Mouse (Mus musculus): ENCODE results near the gene Csn1s2b. TPM values are rescaled to one million over a fixed set of nuclear protein-coding genes. Genes with fewer than 3 reads are reported as not detected.
"Not testable (repeated sequence)": the region's sequence is repeated elsewhere in the genome, so short reads cannot be mapped to it uniquely, and the experiment has no call there.

The Csn1s2b gene
- total RNA-seq (2012; rRNA removed), result not detected in 2 replicates

DNA sequence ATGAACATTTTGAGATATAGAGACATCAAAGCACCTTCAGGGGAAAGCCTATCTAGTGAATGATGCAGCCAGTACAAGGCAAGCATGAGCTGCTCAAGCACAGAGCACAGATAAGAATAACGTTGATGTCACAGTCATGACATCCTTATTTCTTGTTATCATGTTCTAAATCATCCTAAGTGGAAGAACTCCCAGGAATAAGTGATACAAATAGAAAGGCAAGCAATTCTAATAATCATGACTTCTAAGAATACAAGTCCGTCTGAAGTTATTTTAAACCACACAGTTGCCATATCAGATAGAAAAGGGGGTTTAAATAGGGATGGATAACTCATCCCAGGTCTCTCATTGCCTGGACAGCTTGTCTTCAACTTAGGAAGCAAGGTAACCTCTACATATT is at the start of gene Csn1s2b:
Gene Csn1s2b (plus strand): TSS at position 301 of the 400 bp plus-strand sequence.
- DNase-seq (ENCODE audit: low read depth, low spot score), result no peak
- H3K4me1 ChIP-seq (ENCODE audit: control insufficient read depth in 2 of 2, insufficient read depth in 2 of 2, low read length in 2 of 2, poor library complexity in 1 of 2), result no peaks in the 10 kb centered on the region
- H3K4me3 ChIP-seq (ENCODE audit: insufficient read depth in 1 of 2, low read depth in 1 of 2, low read length in 2 of 2, poor library complexity in 1 of 2, severe bottlenecking in 1 of 2), result no peak within 1 kb of the TSS
- TF ChIP-seq MAFK (IDR thresholded peaks at IDR 0.05; ENCODE audit: insufficient read depth, low read depth, low read length) (no peak), ZNF384 (IDR thresholded peaks at IDR 0.05; ENCODE audit: low read depth, low read length) (no peak), HCFC1 (IDR thresholded peaks at IDR 0.05; ENCODE audit: borderline replicate concordance, insufficient read depth, low read length) (no peak), CHD2 (IDR thresholded peaks at IDR 0.05; ENCODE audit: low read depth, low read length) (no peak), ZC3H11A (IDR thresholded peaks at IDR 0.05; ENCODE audit: borderline replicate concordance, low read depth, low read length) (no peak)
- no peak within 1 kb of the TSS for H3K27ac ChIP-seq (ENCODE audit: insufficient read depth, low read depth, low read length, poor library complexity, severe bottlenecking)
- no peaks in the 10 kb centered on the region for H3K9me3 ChIP-seq (ENCODE audit: control insufficient read depth, insufficient read depth, low read depth, low read length)
- H3K36me3 ChIP-seq (ENCODE audit: control insufficient read depth, insufficient read depth, low read length, poor library complexity, severe bottlenecking), result no peaks in the 10 kb centered on the region
- in situ Hi-C loops (cut with MboI; ENCODE audit: low sequenced_read_pairs in 2 of 2, unreplicated experiment in 2 of 2), result no loop called here
- H3K9ac ChIP-seq (ENCODE audit: insufficient read depth, low read depth, low read length, poor library complexity, severe bottlenecking), result no peak within 1 kb of the TSS

DNA sequence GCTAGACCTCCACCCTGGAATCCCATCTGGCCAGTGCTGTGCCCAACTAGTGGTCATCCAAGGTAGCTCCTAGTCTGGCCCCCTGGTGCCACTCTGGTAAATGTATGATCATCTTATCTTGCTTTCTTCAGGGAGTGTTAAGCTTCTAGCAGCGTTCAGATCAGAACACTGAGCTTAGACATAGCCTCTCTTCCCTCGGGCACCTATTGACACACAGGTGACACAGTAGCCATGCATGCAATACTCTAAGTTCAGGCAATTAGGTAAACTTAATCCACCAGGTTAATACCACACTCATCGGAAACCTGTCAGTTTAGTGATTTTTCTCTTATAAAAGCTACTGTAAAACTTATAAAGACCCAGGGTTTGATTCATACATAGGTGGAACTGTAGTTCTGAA is 43.3 kb upstream of the Csn1s2b start:
- in situ Hi-C loops (cut with MboI; ENCODE audit: low sequenced_read_pairs in 2 of 2, unreplicated experiment in 2 of 2), result no loop called here
- no peaks in the 10 kb centered on the region for H3K4me1 ChIP-seq (ENCODE audit: control insufficient read depth in 2 of 2, insufficient read depth in 2 of 2, low read length in 2 of 2, poor library complexity in 1 of 2)
- no peak overlapping the region for H3K9ac ChIP-seq (ENCODE audit: insufficient read depth, low read depth, low read length, poor library complexity, severe bottlenecking)
- no peak overlapping the region for H3K4me3 ChIP-seq (ENCODE audit: insufficient read depth in 1 of 2, low read depth in 1 of 2, low read length in 2 of 2, poor library complexity in 1 of 2, severe bottlenecking in 1 of 2)
- no peak overlapping the region for H3K27ac ChIP-seq (ENCODE audit: insufficient read depth, low read depth, low read length, poor library complexity, severe bottlenecking)
- TF ChIP-seq ZNF384 (IDR thresholded peaks at IDR 0.05; ENCODE audit: low read depth, low read length), result no peak
- TF ChIP-seq HCFC1 (IDR thresholded peaks at IDR 0.05; ENCODE audit: borderline replicate concordance, insufficient read depth, low read length), result no peak
- no peak for TF ChIP-seq CHD2 (IDR thresholded peaks at IDR 0.05; ENCODE audit: low read depth, low read length)
- no peak for TF ChIP-seq ZC3H11A (IDR thresholded peaks at IDR 0.05; ENCODE audit: borderline replicate concordance, low read depth, low read length)
- TF ChIP-seq MAFK (IDR thresholded peaks at IDR 0.05; ENCODE audit: insufficient read depth, low read depth, low read length), result no peak
- no peaks in the 10 kb centered on the region for H3K36me3 ChIP-seq (ENCODE audit: control insufficient read depth, insufficient read depth, low read length, poor library complexity, severe bottlenecking)
- H3K9me3 ChIP-seq (ENCODE audit: control insufficient read depth, insufficient read depth, low read depth, low read length), result no peaks in the 10 kb centered on the region
- no peak for DNase-seq (ENCODE audit: low read depth, low spot score)

DNA sequence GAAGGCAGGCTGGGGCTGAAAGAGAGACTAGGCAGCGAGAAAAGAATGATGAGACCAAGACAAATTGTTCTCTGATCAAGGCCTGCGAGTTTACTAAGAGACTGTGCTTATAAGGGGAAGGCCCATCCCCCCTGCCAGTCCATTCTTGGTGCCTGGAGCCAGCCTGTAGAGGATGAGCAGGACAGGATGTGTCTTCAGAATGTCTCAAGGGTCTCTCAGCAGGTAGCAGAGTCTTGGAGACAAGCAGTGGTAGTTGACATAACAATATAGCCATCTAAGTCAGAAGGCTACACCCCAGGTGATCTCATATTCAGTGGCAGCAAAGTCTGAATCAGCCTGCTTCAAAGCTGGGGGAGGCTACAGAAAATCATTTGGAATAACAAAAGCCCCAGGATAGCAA is 35.7 kb upstream of the Csn1s2b start:
- H3K9ac ChIP-seq (ENCODE audit: insufficient read depth, low read depth, low read length, poor library complexity, severe bottlenecking); H3K4me3 ChIP-seq (ENCODE audit: insufficient read depth in 1 of 2, low read depth in 1 of 2, low read length in 2 of 2, poor library complexity in 1 of 2, severe bottlenecking in 1 of 2); in situ Hi-C loops (cut with MboI; ENCODE audit: low sequenced_read_pairs in 2 of 2, unreplicated experiment in 2 of 2); H3K36me3 ChIP-seq (ENCODE audit: control insufficient read depth, insufficient read depth, low read length, poor library complexity, severe bottlenecking); H3K9me3 ChIP-seq (ENCODE audit: control insufficient read depth, insufficient read depth, low read depth, low read length); H3K4me1 ChIP-seq (ENCODE audit: control insufficient read depth in 2 of 2, insufficient read depth in 2 of 2, low read length in 2 of 2, poor library complexity in 1 of 2): not testable (repeated sequence)
- peak; percentile 58 for TF ChIP-seq CHD2 (IDR thresholded peaks at IDR 0.05; ENCODE audit: low read depth, low read length)
- H3K27ac ChIP-seq (ENCODE audit: insufficient read depth, low read depth, low read length, poor library complexity, severe bottlenecking), result peak overlapping the region; percentile 60; the same call in 1 of the 2 replicates
- peak; percentile 47 for DNase-seq (ENCODE audit: low read depth, low spot score)

DNA sequence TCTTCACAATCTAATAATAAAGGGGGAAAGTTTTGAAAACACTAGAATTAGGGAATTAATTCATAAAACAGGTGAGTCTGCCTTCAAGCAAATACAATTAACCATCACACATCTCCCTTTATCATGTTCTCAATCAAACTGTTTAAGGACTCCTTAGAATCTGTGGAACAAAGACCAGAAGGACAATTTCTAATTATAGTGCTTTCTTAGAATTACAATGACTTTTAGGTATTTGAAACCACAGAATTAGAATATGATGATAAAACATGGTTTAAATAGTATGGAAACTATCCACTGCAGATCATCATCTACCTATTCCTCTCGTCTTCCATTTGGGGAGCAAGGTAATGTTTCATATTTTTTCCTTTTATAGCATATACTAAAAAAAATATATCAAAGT is 33.6 kb upstream of the Csn1s2b start, which contains the start of gene Csn1s2a:
Gene Csn1s2a (plus strand): TSS at position 301 of the 400 bp plus-strand sequence.
- Histone ChIP-seq H3K9me3 (ENCODE audit: control insufficient read depth, insufficient read depth, low read depth, low read length) (no peaks in the 10 kb centered on the region), H3K27ac (ENCODE audit: insufficient read depth, low read depth, low read length, poor library complexity, severe bottlenecking) (no peak within 1 kb of the TSS), H3K4me3 (ENCODE audit: insufficient read depth in 1 of 2, low read depth in 1 of 2, low read length in 2 of 2, poor library complexity in 1 of 2, severe bottlenecking in 1 of 2) (no peak within 1 kb of the TSS), H3K9ac (ENCODE audit: insufficient read depth, low read depth, low read length, poor library complexity, severe bottlenecking) (no peak within 1 kb of the TSS), H3K36me3 (ENCODE audit: control insufficient read depth, insufficient read depth, low read length, poor library complexity, severe bottlenecking) (no peaks in the 10 kb centered on the region), H3K4me1 (ENCODE audit: control insufficient read depth in 2 of 2, insufficient read depth in 2 of 2, low read length in 2 of 2, poor library complexity in 1 of 2) (peaks cover 2 to 6% of the 10 kb centered on the region in 2 experiments; a peak in 1 of 4 replicates)
- in situ Hi-C loops (cut with MboI; ENCODE audit: low sequenced_read_pairs in 2 of 2, unreplicated experiment in 2 of 2), result no loop called here
- TF ChIP-seq HCFC1 (IDR thresholded peaks at IDR 0.05; ENCODE audit: borderline replicate concordance, insufficient read depth, low read length), result no peak
- TF ChIP-seq CHD2 (IDR thresholded peaks at IDR 0.05; ENCODE audit: low read depth, low read length), result no peak
- no peak for DNase-seq (ENCODE audit: low read depth, low spot score)

DNA sequence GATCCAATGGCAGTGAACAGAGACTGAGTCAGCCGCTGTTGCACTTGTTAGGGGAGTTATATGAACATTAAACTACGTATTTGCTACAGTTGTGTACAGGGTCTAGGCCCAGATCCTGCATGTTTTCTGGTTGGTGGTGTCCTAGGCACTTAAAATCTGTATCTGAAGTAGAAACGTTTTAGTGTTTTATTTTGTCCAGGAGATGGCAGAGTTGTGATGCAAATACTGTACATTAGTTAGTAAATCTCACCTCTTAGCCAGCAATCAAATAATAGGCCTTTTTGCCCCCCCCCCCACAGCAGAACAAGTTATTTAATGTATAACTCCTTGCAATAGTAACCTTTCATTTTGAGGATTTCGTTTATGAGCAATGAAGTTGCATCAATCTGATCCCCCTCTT is 25.2 kb upstream of the Csn1s2b start:
- H3K36me3 ChIP-seq (ENCODE audit: control insufficient read depth, insufficient read depth, low read length, poor library complexity, severe bottlenecking), result no peaks in the 10 kb centered on the region
- in situ Hi-C loops (cut with MboI; ENCODE audit: low sequenced_read_pairs in 2 of 2, unreplicated experiment in 2 of 2), result no loop called here
- H3K4me3 ChIP-seq (ENCODE audit: insufficient read depth in 1 of 2, low read depth in 1 of 2, low read length in 2 of 2, poor library complexity in 1 of 2, severe bottlenecking in 1 of 2), result no peak overlapping the region
- DNase-seq (ENCODE audit: low read depth, low spot score), result no peak
- no peak overlapping the region for H3K9ac ChIP-seq (ENCODE audit: insufficient read depth, low read depth, low read length, poor library complexity, severe bottlenecking)
- H3K27ac ChIP-seq (ENCODE audit: insufficient read depth, low read depth, low read length, poor library complexity, severe bottlenecking), result no peak overlapping the region
- TF ChIP-seq CHD2 (IDR thresholded peaks at IDR 0.05; ENCODE audit: low read depth, low read length) (no peak), HCFC1 (IDR thresholded peaks at IDR 0.05; ENCODE audit: borderline replicate concordance, insufficient read depth, low read length) (no peak), MAFK (IDR thresholded peaks at IDR 0.05; ENCODE audit: insufficient read depth, low read depth, low read length) (no peak)
- H3K4me1 ChIP-seq (ENCODE audit: control insufficient read depth in 2 of 2, insufficient read depth in 2 of 2, low read length in 2 of 2, poor library complexity in 1 of 2), result no peaks in the 10 kb centered on the region
- no peaks in the 10 kb centered on the region for H3K9me3 ChIP-seq (ENCODE audit: control insufficient read depth, insufficient read depth, low read depth, low read length)

Data from ES-E14 (cell line).